Mouse (Mus musculus) right cerebral cortex, adult 2 months (tissue): ENCODE measurements around the gene Mettl7a2.
"Not testable (repeated sequence)": the region's sequence is repeated elsewhere in the genome, so short reads cannot be mapped to it uniquely, and the experiment has no call there.

Source experiments
- DNase-seq, 2 experiments: peaks; one replicate each; pipeline ENCODE4 v3.0.0; 2021 to 2022; ENCODE audit warnings: low spot score in 2 of 2

The Mettl7a2 gene

DNA sequence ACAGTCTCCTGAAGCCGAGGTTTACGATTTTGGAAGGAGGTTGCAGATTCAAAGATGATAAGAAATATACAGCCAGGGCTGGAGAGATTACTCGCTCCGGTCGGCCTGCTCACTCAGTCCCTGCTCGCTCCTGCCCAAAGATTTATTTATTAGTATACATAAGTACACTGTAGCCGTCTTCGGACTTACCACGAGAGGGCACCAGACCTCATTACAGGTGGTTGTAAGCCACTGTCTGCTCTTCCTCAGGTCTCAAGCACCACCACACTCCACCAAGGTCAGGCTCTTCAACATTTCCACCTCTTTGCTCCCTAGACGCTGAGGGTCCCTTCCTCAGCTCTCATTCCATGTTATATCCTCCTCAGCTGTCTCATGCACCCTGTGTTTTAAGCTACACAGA lies 15.2 kb upstream of the Mettl7a2 start:
- DNase-seq: peak; percentile 47 to 60

DNA sequence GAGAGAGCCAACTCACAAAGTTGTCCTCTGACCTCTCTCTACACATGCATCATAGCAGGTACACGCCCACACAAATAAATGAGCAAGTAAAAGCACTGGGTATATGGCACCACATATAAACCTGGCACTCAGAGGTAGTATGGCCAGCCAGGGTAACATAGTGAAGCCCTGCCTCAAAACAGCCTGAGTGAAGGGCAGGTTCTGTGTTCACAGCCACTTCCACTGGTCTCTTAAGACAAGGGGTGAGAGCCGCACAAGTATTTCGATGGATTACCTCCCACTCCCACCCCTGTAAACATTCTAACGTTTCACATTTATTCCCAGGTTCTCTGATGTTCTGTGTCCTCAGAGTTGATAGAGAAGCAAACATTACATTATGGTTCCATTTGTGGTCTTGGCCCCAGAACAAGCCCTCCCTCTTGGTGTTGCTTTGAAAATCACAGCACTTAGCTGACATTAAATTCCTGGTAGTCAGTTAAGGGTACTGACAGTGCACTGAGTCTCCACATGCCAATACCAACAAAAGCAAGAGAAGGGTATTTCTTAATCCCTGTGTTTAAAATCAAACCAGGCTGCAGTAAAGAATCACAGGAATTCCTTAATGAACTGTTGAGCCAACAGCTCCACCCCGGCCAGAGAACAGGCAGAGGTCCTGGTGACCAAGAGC lies 11.6 kb upstream of the Mettl7a2 start:
- not testable (repeated sequence) for DNase-seq

DNA sequence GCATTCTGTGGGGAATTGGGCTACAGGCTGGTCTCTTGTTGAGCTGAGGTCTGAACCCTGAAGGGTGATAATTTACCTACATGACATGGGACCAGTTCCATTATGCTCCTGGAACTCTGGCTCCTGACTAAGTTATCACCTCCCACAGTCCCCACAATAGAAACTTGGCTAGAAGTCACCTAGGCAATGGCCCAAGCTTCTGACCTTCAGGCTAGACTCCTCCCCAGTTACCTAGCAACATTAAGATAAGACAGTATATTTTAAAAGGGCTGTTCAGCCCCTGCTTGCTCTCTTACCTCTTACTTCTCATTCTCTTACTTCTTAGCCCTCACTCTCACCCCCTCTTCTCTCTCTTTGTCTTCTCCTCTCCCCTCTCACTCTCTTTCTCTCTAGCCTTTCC lies 7.5 kb upstream of the Mettl7a2 start:
- no peak for DNase-seq

DNA sequence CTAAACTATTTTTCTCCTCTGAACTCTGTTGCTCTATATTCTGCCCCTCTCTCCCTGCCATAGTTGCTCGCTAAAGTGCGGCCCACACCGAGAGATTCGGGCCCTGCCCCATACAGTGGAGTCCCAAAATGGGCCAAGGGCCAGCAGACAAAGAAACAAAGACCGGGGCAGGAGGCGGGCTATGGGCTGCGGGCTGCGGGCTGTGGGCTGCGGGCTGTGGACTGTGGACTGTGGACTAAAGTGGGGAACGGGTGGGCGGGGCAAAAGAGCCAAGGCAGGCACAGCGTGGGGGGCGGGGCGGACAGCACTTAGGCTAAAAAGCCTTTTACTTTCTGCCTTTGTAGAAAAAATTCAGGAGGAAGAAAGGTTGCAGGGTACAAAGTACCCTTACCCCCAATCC lies 6.2 kb upstream of the Mettl7a2 start:
- no peak for DNase-seq

DNA sequence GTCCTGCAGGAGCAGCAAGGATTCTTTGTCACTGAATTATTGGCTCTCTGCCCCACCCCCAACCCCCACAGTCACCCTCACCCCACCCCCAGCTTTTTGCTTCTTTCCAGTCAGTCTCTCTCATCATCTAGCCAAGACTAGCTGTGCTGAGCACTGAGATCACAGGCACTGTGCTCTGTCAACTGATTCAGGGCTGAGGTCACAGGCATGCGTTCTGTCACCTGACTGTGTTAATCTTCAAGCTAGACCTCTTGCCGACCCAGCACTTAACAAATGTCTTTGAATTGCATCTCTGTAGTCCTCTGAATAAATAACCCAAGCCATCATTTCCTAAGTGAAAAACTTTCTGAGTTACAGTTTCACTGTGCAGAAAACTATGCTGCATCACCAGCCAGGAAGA lies 3.5 kb upstream of the Mettl7a2 start:
- no peak for DNase-seq

DNA sequence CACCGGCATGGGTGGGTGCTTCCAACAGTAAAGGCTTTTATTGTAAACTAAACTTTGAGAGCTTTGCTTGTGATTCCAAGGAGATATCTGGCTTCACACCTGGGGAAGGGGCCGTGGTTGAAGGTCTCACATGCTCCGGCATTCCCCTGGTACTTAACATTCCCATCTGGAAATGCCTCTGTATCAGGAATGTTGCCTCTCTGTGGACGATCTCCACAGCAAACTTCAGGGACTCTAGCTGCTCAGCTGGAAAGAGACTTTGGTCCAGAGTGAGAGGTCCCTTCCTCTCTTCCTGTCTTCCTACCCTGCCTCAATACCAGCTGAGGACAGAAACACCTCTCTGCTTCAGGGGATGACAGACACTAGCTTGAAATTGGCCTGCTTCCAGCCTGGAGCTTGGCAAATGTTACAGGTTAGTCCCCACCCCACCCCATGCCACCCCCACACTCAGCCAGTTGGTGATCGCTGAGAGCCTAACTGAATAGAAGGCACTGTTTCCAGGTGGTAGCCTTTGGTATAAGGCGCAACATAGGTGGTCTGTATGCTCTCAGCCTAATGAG lies 1.4 kb upstream of the Mettl7a2 start:
- DNase-seq: no peak

DNA sequence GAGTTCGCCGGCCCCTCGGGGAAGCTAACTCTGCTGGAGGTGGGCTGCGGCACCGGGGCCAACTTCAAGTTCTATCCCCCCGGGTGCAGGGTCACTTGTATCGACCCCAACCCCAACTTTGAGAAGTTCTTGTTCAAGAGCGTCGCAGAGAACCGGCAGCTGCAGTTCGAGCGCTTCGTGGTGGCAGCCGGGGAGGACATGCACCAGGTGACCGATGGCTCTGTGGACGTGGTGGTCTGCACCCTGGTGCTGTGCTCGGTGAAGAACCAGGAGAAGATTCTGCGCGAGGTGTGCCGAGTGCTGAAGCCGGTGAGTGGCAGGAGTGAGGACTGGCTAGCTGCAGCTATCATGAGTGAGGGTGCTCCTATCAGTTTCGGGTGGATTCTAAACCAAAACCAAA lies 399 bp downstream of the Mettl7a2 start:
- DNase-seq: not testable (repeated sequence)

DNA sequence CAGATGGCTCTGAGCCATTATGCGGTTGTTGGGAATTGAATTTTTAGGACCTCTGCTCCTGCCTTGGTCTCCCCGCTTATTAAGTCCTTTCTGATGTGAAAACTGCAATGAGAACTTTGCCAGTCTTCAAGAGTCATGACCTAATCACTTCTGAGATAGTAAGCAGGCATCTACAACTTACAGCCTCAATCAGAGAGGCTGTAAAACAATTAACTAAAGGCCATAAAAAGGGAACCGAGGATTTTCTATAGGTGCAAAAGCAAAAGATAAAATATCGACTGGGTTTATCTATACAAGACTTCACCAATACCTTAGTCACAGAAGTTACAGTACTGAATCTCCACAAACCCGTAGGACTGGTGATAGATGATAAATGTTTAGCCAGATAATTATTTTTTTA lies 2.9 kb downstream of the Mettl7a2 start:
- DNase-seq: no peak

DNA sequence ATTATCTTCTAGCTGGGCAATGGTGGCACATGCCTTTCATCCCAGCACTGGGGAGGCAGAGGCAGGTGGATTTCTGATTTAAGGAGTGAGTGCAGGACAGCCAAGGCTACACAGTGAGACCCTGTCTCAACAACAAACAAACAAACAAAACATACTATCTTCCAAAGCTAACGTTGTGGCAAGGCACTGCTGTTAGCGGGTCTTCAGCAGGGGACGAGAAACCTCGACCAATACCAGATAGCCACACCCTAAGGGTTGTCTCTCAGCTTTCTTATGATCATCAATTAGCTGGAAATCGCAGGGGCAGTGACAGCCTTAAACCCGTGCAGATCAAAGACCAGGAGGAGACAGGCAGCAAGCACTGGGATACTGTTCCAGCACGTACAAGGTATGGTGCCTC lies 11.2 kb downstream of the Mettl7a2 start, which contains the start of gene Higd1c:
Higd1c (plus strand) TSS at position 301 of the 400 bp plus-strand sequence.
- DNase-seq: no peak

DNA sequence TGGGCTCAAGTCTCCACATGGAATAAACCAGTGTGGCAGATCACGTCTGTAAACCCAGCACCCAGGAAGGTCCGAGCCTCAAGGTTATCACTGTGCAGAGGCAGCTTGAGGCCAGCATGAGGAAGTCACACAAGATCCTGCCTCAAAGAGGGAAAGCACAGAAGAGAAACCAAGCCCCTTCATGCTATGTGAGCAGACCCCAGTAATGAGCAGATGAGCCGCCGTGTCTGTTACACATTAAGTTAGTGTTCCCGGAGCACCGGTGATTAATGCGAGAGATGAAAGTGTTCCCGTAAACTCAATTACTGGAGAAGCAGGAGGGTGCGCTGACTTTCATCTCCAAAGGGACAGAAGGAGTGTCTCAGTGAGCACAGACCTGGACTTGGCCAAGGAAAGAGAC lies 13.0 kb downstream of the Mettl7a2 start:
- DNase-seq: not testable (repeated sequence)

DNA sequence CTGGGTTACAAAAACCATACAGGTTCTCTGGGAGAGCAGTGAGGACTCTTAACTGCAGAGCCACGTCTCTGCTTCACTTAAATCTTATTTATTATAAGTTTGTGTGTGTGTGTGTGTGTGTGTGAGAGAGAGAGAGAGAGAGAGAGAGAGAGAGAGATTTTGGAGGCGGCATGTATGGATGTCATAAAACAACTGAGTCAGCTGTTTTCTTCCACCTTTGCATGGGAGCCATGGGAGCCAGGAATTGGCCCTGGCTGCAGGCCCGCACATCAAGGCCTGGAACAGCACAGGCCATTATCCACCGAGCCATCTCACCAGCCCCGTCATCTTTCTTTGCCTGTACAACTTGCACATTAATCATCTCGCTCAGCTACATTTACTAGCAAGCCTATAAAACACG lies 14.1 kb downstream of the Mettl7a2 start:
- no peak for DNase-seq

DNA sequence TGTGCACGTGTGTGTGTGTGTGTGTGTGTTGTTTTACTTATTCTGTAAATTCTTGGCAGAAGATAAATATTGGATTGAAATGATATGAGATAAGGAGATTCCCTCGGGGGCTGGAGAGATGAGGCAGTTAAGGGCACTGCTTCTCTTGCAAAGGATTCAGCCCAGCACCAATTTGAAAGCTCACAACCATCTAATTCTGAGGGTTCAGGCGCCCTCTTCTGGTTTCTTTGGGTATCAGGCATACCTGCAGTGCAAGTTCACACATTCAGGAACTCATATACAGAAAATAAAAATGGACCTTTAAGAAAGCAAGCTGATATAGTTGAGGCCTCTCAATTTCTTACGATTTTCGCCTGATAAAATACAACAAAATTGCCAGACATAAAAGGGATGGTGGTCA lies 22.1 kb downstream of the Mettl7a2 start:
- DNase-seq: peak; percentile 83 to 86

DNA sequence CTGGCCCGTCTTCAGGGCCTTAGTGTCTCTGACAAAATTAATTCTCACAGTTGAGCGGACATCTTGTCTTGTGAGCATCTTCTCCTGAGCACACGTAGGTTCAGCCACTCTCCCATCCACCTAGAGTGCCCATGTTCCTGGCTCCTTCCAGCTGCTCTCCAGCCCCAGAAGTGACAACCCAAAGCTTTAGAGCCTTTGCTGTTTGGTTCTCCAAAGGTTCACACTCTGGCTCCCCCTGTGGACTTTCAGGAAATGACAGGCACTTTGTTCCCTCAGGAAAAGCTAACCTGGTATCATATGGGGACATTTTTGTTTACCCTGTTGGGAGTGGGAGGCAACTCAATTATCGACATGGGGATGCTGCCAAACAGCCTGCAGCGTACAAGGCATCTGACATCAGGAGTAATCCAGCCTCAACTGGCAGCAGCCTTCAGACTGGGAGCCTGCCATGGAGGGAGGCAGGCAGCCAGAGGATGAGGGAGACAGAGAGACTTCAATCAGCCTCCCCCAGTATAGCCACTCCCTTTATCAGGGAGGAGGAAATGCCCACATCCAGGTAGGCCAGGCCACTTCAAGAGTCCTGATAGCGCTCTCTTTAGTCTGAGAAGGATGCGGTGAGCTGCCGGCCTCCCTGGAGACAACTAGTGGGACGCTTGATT lies 25.0 kb downstream of the Mettl7a2 start:
- not testable (repeated sequence) for DNase-seq

DNA sequence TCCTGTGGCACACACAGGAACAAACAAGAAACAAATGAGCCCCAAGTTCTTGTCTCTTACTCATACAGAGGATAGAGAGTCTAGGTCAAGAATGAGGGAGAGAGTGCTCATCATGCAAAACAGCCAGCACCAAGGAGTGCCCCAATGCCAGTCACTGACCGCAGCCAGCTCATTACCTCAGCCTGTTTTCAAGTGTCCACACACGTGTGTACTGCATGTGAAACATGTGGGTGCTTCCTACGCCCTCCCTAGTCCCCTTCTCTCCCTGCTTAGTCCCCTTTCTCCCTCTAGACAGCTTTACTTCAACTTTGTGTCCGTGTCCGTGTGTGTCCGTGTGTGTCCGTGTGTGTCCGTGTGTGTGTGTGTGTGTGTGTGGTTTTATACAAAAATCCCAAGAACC lies 26.7 kb downstream of the Mettl7a2 start:
- no peak for DNase-seq

DNA sequence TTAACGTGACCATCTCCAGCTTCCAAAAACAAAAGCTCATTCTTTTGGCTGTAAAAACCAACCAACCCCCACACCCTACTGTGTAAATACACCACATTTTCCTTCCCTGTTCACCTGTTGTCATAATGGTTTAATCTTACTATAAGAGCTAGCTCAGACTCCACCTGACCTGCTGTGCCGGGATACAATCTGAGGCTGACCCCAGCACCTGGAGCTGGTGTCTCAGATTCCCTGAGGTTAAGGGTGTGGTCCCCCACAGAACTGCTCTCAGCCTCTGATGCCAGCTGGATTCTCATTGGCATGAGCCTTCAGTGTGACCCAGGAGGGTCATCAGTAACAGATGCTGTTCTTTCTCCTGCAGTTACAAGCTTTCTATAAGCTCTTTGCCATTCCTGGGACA lies 27.1 kb downstream of the Mettl7a2 start:
- DNase-seq: no peak

DNA sequence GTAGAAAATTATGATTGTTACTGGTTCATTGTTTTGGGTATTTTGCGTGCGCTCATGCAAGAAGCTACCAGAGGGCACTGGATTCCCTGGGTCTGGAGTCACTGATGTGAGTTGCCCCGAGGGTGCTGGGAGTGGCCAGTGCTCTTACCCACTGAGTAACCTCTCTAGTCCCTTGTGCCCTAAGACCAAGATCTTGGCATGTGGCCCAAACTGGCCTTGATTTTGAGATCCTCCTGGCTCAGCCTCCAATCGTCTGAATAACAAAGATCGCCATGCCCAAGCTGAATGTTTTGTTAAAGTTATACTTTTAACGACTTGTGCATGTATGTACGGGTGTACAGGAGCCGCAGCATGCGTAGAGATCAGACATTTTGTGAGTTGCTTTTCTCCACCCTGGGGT lies 32.7 kb downstream of the Mettl7a2 start:
- DNase-seq: no peak

DNA sequence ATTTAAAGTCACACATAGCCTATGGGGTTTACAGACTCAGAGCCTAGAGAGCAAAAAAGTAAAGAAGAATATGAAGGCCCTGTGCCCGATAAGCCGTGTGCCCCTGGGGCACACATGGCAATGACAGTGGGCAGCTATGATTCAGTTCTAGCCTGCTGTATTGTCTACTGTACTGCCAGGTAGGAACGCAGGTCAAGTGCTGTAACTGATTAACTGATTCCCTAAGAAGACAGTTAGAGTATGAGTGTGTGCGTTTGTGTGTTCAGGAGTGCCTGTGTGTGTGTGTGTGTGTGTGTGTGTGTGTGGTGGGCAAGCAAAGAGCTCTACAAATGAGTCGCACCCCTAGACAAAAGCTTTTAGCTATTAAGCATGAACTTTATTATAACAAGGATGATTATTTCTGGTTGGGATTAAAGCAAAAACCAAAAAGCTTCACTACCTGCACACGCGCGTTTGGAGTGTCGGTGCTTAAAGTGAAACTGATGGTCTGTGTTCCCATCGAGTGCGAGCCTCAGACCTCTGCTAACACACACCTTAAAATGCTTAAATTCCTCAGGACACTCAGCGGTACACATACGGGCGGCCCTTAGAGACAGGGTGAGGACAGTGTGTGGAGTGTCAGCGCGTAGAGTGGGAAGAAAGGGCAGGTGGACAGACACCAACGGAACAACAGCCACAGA lies 34.7 kb downstream of the Mettl7a2 start:
- no peak for DNase-seq

DNA sequence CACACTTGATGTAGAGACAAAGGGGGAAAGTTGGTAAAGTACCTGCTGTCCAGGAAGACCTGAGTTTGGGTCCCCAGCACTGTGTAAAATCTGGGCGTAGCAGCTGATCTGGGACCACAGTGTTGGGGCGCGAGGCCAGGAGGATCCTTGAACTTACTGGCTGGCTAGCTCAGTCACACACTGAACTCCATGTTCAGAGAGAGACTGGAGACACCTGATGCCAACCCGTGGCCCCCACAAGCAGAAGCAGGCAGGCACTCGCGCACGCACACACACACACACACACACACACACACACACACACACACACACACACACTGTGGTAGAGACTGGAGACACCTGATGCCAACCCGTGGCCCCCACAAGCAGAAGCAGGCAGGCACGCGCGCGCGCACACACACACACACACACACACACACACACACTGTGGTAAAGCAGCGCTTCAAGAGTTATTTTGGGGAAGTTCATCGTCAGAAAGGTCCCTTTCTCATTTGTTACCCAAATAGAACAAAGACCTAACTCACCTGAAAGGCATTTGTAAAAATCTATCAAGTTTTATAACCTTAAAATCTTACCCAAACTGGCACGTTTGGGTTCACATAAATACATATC lies 35.3 kb downstream of the Mettl7a2 start:
- DNase-seq: no peak

DNA sequence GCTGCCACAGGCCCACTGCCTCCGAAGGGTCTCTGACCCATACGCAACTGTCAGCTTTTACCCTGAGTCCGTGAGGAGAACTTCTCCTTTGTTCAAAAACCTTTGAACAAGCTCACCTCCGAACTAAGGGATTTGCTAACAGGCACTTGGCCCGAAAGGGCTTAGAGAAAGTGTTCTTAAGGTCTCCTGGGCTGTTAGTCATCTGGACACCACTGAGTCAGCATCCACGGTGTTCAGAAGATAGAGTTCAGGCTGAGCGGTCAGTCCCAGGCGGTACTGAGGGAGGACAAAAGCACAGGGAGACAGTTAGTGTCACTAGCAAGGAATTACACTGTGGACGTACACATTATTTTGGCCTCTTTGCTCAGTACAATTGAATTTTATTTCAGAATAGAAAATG lies 35.9 kb downstream of the Mettl7a2 start:
- DNase-seq: no peak

DNA sequence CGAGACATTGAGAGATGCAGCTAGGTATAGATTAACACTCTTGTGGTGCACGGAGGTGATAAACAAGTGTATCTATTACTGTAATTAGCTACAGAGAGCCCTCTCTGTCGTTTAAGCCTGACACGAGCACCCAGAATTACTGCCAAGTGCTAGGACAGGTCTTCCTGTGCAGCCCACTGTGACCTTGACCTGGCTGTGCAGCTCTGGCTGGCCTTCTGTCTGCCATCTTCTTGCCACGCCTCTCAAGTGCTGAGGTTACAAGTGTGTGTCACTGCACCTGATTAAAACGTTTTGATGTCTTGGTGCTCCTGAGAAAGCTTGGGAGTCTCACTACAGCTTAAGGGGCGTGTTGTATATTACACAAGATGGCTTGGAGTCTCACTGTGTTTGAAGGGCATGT lies 38.1 kb downstream of the Mettl7a2 start:
- no peak for DNase-seq

DNA sequence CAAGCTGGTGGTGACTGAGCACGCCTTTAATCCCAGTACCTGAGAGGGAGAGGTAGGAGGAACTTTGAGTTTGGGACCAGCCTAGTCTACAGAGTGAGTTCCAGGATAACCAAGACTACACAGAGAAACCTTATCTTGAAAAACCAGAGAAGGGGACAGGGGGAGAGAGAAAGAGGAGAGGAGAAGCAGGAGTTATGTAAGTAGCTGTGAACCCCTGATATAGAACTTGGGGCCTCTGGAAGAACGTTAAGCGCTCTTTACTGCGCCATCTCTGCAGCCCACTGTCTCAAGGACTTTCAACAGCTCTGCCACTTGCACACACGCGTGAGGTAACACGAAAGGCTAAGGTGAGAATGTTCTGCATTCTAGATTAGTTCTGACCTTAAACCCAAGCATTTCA lies 38.6 kb downstream of the Mettl7a2 start:
- DNase-seq: no peak

DNA sequence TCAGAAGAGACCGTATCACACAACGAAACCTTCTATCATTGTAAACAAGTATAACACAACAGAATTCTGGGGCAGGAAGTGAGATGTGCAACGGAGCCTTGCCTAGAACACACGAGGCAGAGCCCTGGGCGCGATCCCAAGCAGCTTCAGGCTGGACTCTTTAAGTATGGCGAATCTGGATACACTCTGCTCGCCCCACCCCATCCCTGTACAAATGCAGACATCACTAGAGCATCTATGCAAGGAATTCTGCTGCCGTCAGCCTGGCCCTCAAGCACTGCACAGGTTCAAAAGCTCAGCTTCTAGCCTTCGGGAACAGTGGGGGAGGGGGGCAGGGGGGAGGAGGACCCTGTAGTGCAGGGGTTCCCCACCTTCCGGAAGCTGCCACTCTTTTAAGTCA lies 40.0 kb downstream of the Mettl7a2 start:
- no peak for DNase-seq
